14 mouse cellular contexts compared by ENCODE assay signal in genomic region chr13:24414635-24415206, GRCm38 (mm10).
DNase-seq lines count a peak whose midpoint lies in the region; ATAC-seq and TF ChIP-seq lines count a peak whose summit lies in the region.
"Had no signal": no experiment of that assay in that cellular context is flagged by ENCODE, and none has a peak within 500 bp of the region (broad histone marks: within the 10 kb centered on the region; RNA-seq: fewer than 3 reads in every experiment).

No protein-coding gene starts in this region.

- no peak for TF ChIP-seq CTCF in kidney, adult 2 months (conservative IDR thresholded peaks at IDR 0.05; ENCODE audit: insufficient read depth, insufficient read length, low read depth, low read length)
- no peak for TF ChIP-seq CTCF in thymus, adult 2 months (IDR thresholded peaks at IDR 0.05; ENCODE audit: borderline replicate concordance, control insufficient read depth, extremely low read depth, insufficient read depth, low read length, poor library complexity)

- H3K4me1 ChIP-seq in kidney, adult 2 months (ENCODE audit: control insufficient read depth, insufficient read depth, low read length), result no peaks in the 10 kb centered on the region
- H3K4me1 ChIP-seq in thymus, adult 2 months (replicated peaks; ENCODE audit: control insufficient read depth, insufficient read depth, low read length), result peaks cover 38% of the 10 kb centered on the region
- H3K4me1 ChIP-seq: midbrain, embryonic 15.5 days had no signal

- ATAC-seq in neutrophil, adult 5-6 weeks (ENCODE audit: extremely low read depth, insufficient number of reproducible peaks, low FRiP score, poor library complexity, severe bottlenecking), result peak; percentile 43; the same call in 1 of the 2 replicates
- ATAC-seq: midbrain, embryonic 15.5 days; Patski had no signal

- no peaks in the 10 kb centered on the region for H3K27me3 ChIP-seq in kidney, adult 2 months (replicated peaks; ENCODE audit: control insufficient read depth, insufficient read depth, low read length)
- H3K27me3 ChIP-seq in thymus, adult 2 months (ENCODE audit: control insufficient read depth, insufficient read depth, low read length), result no peaks in the 10 kb centered on the region
- H3K27me3 ChIP-seq: heart, embryonic 15.5 days; midbrain, embryonic 15.5 days; Patski had no signal

- peak overlapping the region; percentile 47; the same call in 1 of the 2 replicates for H3K27ac ChIP-seq in kidney, adult 2 months (ENCODE audit: insufficient read depth, low read depth, low read length)
- H3K27ac ChIP-seq in thymus, adult 2 months (ENCODE audit: control insufficient read depth, insufficient read depth, low read length), result peak overlapping the region; percentile 82
- H3K27ac ChIP-seq: heart, embryonic 15.5 days; hindbrain, embryonic 14.5 days; midbrain, embryonic 15.5 days had no signal

- H3K4me3 ChIP-seq in kidney, adult 2 months (ENCODE audit: insufficient read depth, low read depth, low read length), result no peak overlapping the region
- no peak overlapping the region for H3K4me3 ChIP-seq in thymus, adult 2 months (ENCODE audit: control insufficient read depth, insufficient read depth, low read length)
- H3K4me3 ChIP-seq: erythroblast, embryonic 14.5 days; heart, embryonic 15.5 days; midbrain, embryonic 15.5 days had no signal

- 67% methylated on average over 4 of the region's 4 CpGs for WGBS in kidney, adult 2 months
- 34% methylated on average over 4 of the region's 4 CpGs for WGBS in thymus, adult 2 months

- TF ChIP-seq POLR2A in kidney, adult 2 months (IDR thresholded peaks at IDR 0.05; ENCODE audit: low read depth, low read length), result no peak
- TF ChIP-seq POLR2A in thymus, adult 2 months (IDR thresholded peaks at IDR 0.05; ENCODE audit: control insufficient read depth, extremely low read depth, insufficient read depth, low read length, poor library complexity), result no peak

- H3K36me3 ChIP-seq in kidney, adult 2 months (ENCODE audit: control insufficient read depth, insufficient read depth, low read length), result no peaks in the 10 kb centered on the region
- no peaks in the 10 kb centered on the region for H3K36me3 ChIP-seq in thymus, adult 2 months (ENCODE audit: control insufficient read depth, insufficient read depth, low read length)
- H3K36me3 ChIP-seq: heart, embryonic 15.5 days; midbrain, embryonic 15.5 days had no signal

- peak; percentile 54 for DNase-seq in kidney, adult 2 months
- DNase-seq in kidney, postnatal 4 days, result no peak
- DNase-seq in thymus, adult 2 months, result no peak
- DNase-seq in thymus, adult 18-20 months, result no peak
- DNase-seq in induced T-regulatory cell, adult 2 months (ENCODE audit: low read depth), result peak; percentile 76
- no peak for DNase-seq in lung, postnatal 4 days
- no peak for DNase-seq in frontal cortex, postnatal 14 days (ENCODE audit: low spot score in 2 of 2)
- DNase-seq: cerebellum, adult 8-10 months had no signal

Comparison
In these comparisons a context has a peak if more than half of its experiments do, and no peak if none do; other contexts are left out.
1. DNase-seq: peak in kidney, adult 2 months (single experiment) and induced T-regulatory cell, adult 2 months (single experiment); none in kidney, postnatal 4 days (0 of 2), thymus, adult 2 months (single experiment), thymus, adult 18-20 months (0 of 2), lung, postnatal 4 days (0 of 2) and frontal cortex, postnatal 14 days (0 of 2).